Comparison of ENCODE assay signal across 8 mouse cellular contexts in the genomic region with DNA sequence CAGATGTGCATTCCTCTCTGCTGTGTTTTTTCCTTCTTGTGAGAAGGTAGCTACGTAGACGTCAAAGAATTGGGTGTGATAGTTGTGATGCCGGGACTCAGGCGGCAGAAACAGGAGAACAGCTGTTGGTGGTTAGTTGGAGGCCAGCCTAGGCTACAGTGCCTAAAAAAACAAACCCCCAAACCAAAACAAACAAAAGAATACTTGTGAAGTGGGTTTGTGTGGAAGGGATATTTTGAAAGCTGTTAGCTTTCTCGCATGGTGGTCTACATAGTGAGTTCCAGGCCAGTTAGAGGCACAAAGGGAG. TPM values are rescaled to one million over a fixed set of nuclear protein-coding genes. Genes with fewer than 3 reads are reported as not detected.
DNase-seq lines count a peak whose midpoint lies in the region; ATAC-seq and TF ChIP-seq lines count a peak whose summit lies in the region.

No protein-coding gene starts in this region.

- H3K27ac ChIP-seq in heart, embryonic 10.5 days, result no peak overlapping the region
- H3K27ac ChIP-seq in hindbrain, embryonic 11.5 days (ENCODE audit: low read depth, low read length), result no peak overlapping the region
- H3K27ac ChIP-seq in lung, postnatal 0 days (ENCODE audit: low read length), result no peak overlapping the region

- peaks cover 7% of the 10 kb centered on the region; the same call in 1 of the 2 replicates for H3K36me3 ChIP-seq in heart, embryonic 10.5 days
- H3K36me3 ChIP-seq in E14TG2a.4 (ENCODE audit: insufficient read depth, low read length), result peaks cover 8% of the 10 kb centered on the region
- no peaks in the 10 kb centered on the region for H3K36me3 ChIP-seq in hindbrain, embryonic 11.5 days (ENCODE audit: control insufficient read depth, insufficient read depth, low read length)
- no peaks in the 10 kb centered on the region for H3K36me3 ChIP-seq in lung, postnatal 0 days (ENCODE audit: insufficient read depth, low read length)

- peak overlapping the region; percentile 65 for H3K4me3 ChIP-seq in heart, embryonic 10.5 days
- peak overlapping the region; percentile 82 for H3K4me3 ChIP-seq in E14TG2a.4 (replicated peaks; ENCODE audit: low read length)
- H3K4me3 ChIP-seq in hindbrain, embryonic 11.5 days (ENCODE audit: low read depth, low read length), result no peak overlapping the region
- H3K4me3 ChIP-seq in lung, postnatal 0 days (ENCODE audit: low read depth, low read length), result peak overlapping the region; percentile 46

- TF ChIP-seq EP300 in lung, postnatal 0 days (IDR thresholded peaks at IDR 0.05), result no peak

- WGBS in heart, embryonic 10.5 days, result 68% methylated on average over 5 of the region's 5 CpGs
- 82% methylated on average over 5 of the region's 5 CpGs for WGBS in hindbrain, embryonic 11.5 days
- 46% methylated on average over 5 of the region's 5 CpGs for WGBS in lung, postnatal 0 days

- peaks cover 27% of the 10 kb centered on the region for H3K27me3 ChIP-seq in heart, embryonic 10.5 days (ENCODE audit: insufficient read depth, poor library complexity, severe bottlenecking)
- H3K27me3 ChIP-seq in E14TG2a.4 (ENCODE audit: insufficient read depth, low read length), result peaks cover 25% of the 10 kb centered on the region
- peaks cover 10% of the 10 kb centered on the region for H3K27me3 ChIP-seq in hindbrain, embryonic 11.5 days (ENCODE audit: control insufficient read depth, insufficient read depth, low read length)
- no peaks in the 10 kb centered on the region for H3K27me3 ChIP-seq in lung, postnatal 0 days (replicated peaks; ENCODE audit: insufficient read depth, low read length)

- H3K4me1 ChIP-seq in heart, embryonic 10.5 days, result peaks cover 12% of the 10 kb centered on the region
- H3K4me1 ChIP-seq in E14TG2a.4 (replicated peaks; ENCODE audit: low read depth, low read length), result peaks cover 10% of the 10 kb centered on the region
- H3K4me1 ChIP-seq in hindbrain, embryonic 11.5 days (replicated peaks; ENCODE audit: control insufficient read depth, insufficient read depth, low read length), result no peaks in the 10 kb centered on the region; the same call in 1 of the 2 replicates
- H3K4me1 ChIP-seq in lung, postnatal 0 days (ENCODE audit: insufficient read depth, low read depth, low read length), result peaks cover 3% of the 10 kb centered on the region; the same call in 1 of the 2 replicates

- intact Hi-C loops in heart, postnatal 25 days (cut with DNase I), result loop anchor here (2.0 kb wide), 1 partner anchor 34 kb away; no protein-coding TSS in a partner anchor

- peak overlapping the region; percentile 66; the same call in 1 of the 2 replicates for H3K9ac ChIP-seq in hindbrain, embryonic 11.5 days (ENCODE audit: low read depth, low read length)
- H3K9ac ChIP-seq in lung, postnatal 0 days (replicated peaks; ENCODE audit: low read depth), result no peak overlapping the region

- no peak overlapping the region for H3K4me2 ChIP-seq in hindbrain, embryonic 11.5 days (replicated peaks; ENCODE audit: low read depth, low read length)
- H3K4me2 ChIP-seq in lung, postnatal 0 days (replicated peaks; ENCODE audit: low read depth, low read length), result peak overlapping the region; percentile 89

- no peak for ATAC-seq in hindbrain, embryonic 11.5 days (ENCODE audit: low FRiP score)
- peak; percentile 9; the same call in 1 of the 2 replicates for ATAC-seq in lung, postnatal 0 days

- no peak for TF ChIP-seq CTCF in E14TG2a.4 (conservative IDR thresholded peaks at IDR 0.05; ENCODE audit: low read length)
- no peak for TF ChIP-seq CTCF in lung, postnatal 0 days (IDR thresholded peaks at IDR 0.05)

- no peak for DNase-seq in heart, embryonic 10.5 days (ENCODE audit: low spot score)
- DNase-seq in heart, postnatal 25 days (ENCODE audit: low spot score), result no peak
- no peak for DNase-seq in hindbrain, embryonic 11.5 days (ENCODE audit: low spot score)
- DNase-seq in lung, postnatal 0 days (ENCODE audit: low spot score), result no peak
- DNase-seq in adrenal gland, adult 8-10 months, result no peak
- DNase-seq in adrenal gland, postnatal 25 days, result no peak
- no peak for DNase-seq in spleen, adult 12 weeks (ENCODE audit: low spot score)

- peaks cover 11% of the 10 kb centered on the region for H3K9me3 ChIP-seq in heart, embryonic 10.5 days
- H3K9me3 ChIP-seq in E14TG2a.4 (ENCODE audit: low read length), result peaks cover 36% of the 10 kb centered on the region
- no peaks in the 10 kb centered on the region; the same call in 1 of the 2 replicates for H3K9me3 ChIP-seq in hindbrain, embryonic 11.5 days (ENCODE audit: control insufficient read depth, low read length)
- H3K9me3 ChIP-seq in lung, postnatal 0 days (ENCODE audit: low read length), result no peaks in the 10 kb centered on the region

RNA-seq across cellular contexts. Expression of gene Nhlrc1, which starts 0.5 kb away (rescaled TPM):
- 2.9 and 4.3 TPM in 2 replicates for polyA plus RNA-seq in heart, embryonic 10.5 days (2016; fragmentation: Nextera tagmentation; extraction: Ambion mirVana)
- total RNA-seq in heart, postnatal 25 days (2021), result 1 to 10 TPM; 5.6 to 6.2 TPM
- 5.7 and 6.8 TPM in 2 replicates for polyA plus RNA-seq in hindbrain, embryonic 11.5 days (2014; fragmentation: Nextera tagmentation; extraction: Ambion mirVana)
- 2.1 and 2.3 TPM in 2 replicates for polyA plus RNA-seq in lung, postnatal 0 days (2015; fragmentation: Nextera tagmentation; extraction: Ambion mirVana)
- total RNA-seq in adrenal gland, adult 8-10 months (2022), result 1 to 10 TPM; 6.2 to 9.8 (median 8.7) TPM
- total RNA-seq in adrenal gland, postnatal 25 days (2021), result 5.8 and 6.0 TPM in 2 replicates

RNA-seq across cellular contexts. Expression of gene Kdm1b, which starts 28.2 kb away (rescaled TPM):
- polyA plus RNA-seq in heart, embryonic 10.5 days (2016; fragmentation: Nextera tagmentation; extraction: Ambion mirVana), result 7.9 and 9.2 TPM in 2 replicates
- total RNA-seq in heart, postnatal 25 days (2021), result 10 to 100 TPM in 1 of 2 experiments, 1 to 10 TPM in 1; 8.2 to 10.4 TPM
- polyA plus RNA-seq in hindbrain, embryonic 11.5 days (2014; fragmentation: Nextera tagmentation; extraction: Ambion mirVana), result 14.9 and 21.9 TPM in 2 replicates
- 7.0 and 9.5 TPM in 2 replicates for polyA plus RNA-seq in lung, postnatal 0 days (2015; fragmentation: Nextera tagmentation; extraction: Ambion mirVana)
- 10 to 100 TPM in 3 of 4 experiments, 1 to 10 TPM in 1; 9.7 to 12.6 (median 11.7) TPM for total RNA-seq in adrenal gland, adult 8-10 months (2022)
- 7.5 and 11.7 TPM in 2 replicates for total RNA-seq in adrenal gland, postnatal 25 days (2021)

RNA-seq across cellular contexts. Expression of gene Tpmt, which starts 29.4 kb away (rescaled TPM):
- 16.3 and 21.1 TPM in 2 replicates for polyA plus RNA-seq in heart, embryonic 10.5 days (2016; fragmentation: Nextera tagmentation; extraction: Ambion mirVana)
- total RNA-seq in heart, postnatal 25 days (2021), result 1 to 10 TPM; 4.9 to 6.0 TPM
- 44.2 and 47.8 TPM in 2 replicates for polyA plus RNA-seq in hindbrain, embryonic 11.5 days (2014; fragmentation: Nextera tagmentation; extraction: Ambion mirVana)
- polyA plus RNA-seq in lung, postnatal 0 days (2015; fragmentation: Nextera tagmentation; extraction: Ambion mirVana), result 6.8 and 7.4 TPM in 2 replicates
- 10 to 100 TPM in 1 of 4 experiments, 1 to 10 TPM in 3; 4.1 to 10.7 (median 7.1) TPM for total RNA-seq in adrenal gland, adult 8-10 months (2022)
- 9.2 and 10.8 TPM in 2 replicates for total RNA-seq in adrenal gland, postnatal 25 days (2021)
